24 mouse cellular contexts compared by ENCODE assay signal in genomic region chr1:90360065-90360464, GRCm38 (mm10).
A peak's percentile ranks its signal among the peaks of the same experiment; 100 is the strongest.
DNase-seq lines count a peak whose midpoint lies in the region; ATAC-seq and TF ChIP-seq lines count a peak whose summit lies in the region.
"Had no signal": no experiment of that assay in that cellular context is flagged by ENCODE, and none has a peak within 500 bp of the region (broad histone marks: within the 10 kb centered on the region; RNA-seq: fewer than 3 reads in every experiment).

No protein-coding gene starts in this region.

- no peak for TF ChIP-seq CTCF in C2C12 (IDR thresholded peaks at IDR 0.05; ENCODE audit: control insufficient read depth, insufficient read depth, insufficient read length)
- TF ChIP-seq CTCF in brain, embryonic 14.5 days (IDR thresholded peaks at IDR 0.05; ENCODE audit: borderline replicate concordance, extremely low read depth, insufficient read depth, insufficient read length): no peak

- peak overlapping the region; percentile 48; the same call in 1 of the 2 replicates for H3K27ac ChIP-seq in kidney, embryonic 15.5 days
- H3K27ac ChIP-seq: embryonic facial prominence, embryonic 13.5 days; heart, embryonic 13.5 days; limb, embryonic 15.5 days; liver, embryonic 15.5 days; stomach, postnatal 0 days had no signal

- no peak overlapping the region for H3K4me2 ChIP-seq in kidney, embryonic 15.5 days
- H3K4me2 ChIP-seq: embryonic facial prominence, embryonic 13.5 days; heart, embryonic 13.5 days; limb, embryonic 15.5 days; liver, embryonic 15.5 days had no signal

- H3K27me3 ChIP-seq in kidney, embryonic 15.5 days: 0 out of 2 replicates have a peak, but pooled peaks cover 3% of the 10 kb centered on the region
- no peaks in the 10 kb centered on the region for H3K27me3 ChIP-seq in C2C12 (ENCODE audit: control insufficient read depth, insufficient read depth, insufficient read length)
- H3K27me3 ChIP-seq: embryonic facial prominence, embryonic 13.5 days; liver, embryonic 15.5 days; megakaryocyte, embryonic 14.5 days had no signal

- no peaks in the 10 kb centered on the region for H3K36me3 ChIP-seq in kidney, embryonic 15.5 days
- no peaks in the 10 kb centered on the region for H3K36me3 ChIP-seq in C2C12 (ENCODE audit: control insufficient read depth, insufficient read depth)
- H3K36me3 ChIP-seq: embryonic facial prominence, embryonic 13.5 days; heart, embryonic 13.5 days; limb, embryonic 15.5 days; liver, embryonic 15.5 days had no signal

- H3K9ac ChIP-seq in kidney, embryonic 15.5 days: no peak overlapping the region
- H3K9ac ChIP-seq: embryonic facial prominence, embryonic 13.5 days; heart, embryonic 13.5 days; limb, embryonic 15.5 days; liver, embryonic 15.5 days had no signal

- DNase-seq in kidney, postnatal 36 days: no peak
- peak; percentile 27 for DNase-seq in brain, embryonic 14.5 days (ENCODE audit: low read depth)
- peak; percentile 15 for DNase-seq in heart, postnatal 4 days
- no peak for DNase-seq in Muller cell, postnatal 12 days (ENCODE audit: inconsistent ontology term)
- no peak for DNase-seq in urinary bladder, postnatal 14 days (ENCODE audit: low spot score)
- DNase-seq: adrenal gland, postnatal 14 days; cerebellum, adult 11 months; cerebellum, postnatal 10 days; kidney, postnatal 25 days; lung, postnatal 14 days; right cerebral cortex, postnatal 4 days had no signal

- H3K79me3 ChIP-seq in C2C12 (ENCODE audit: low read depth): no peaks in the 10 kb centered on the region

- no peak overlapping the region for H3ac ChIP-seq in C2C12 (ENCODE audit: control insufficient read depth, insufficient read length, low read depth)

- no peak for TF ChIP-seq POLR2A in brain, embryonic 14.5 days (IDR thresholded peaks at IDR 0.05; ENCODE audit: borderline replicate concordance, extremely low read depth, insufficient read depth, insufficient read length, poor library complexity, severe bottlenecking)

- no peaks in the 10 kb centered on the region for H3K9me3 ChIP-seq in kidney, embryonic 15.5 days (replicated peaks)
- H3K9me3 ChIP-seq: embryonic facial prominence, embryonic 13.5 days; heart, embryonic 13.5 days; limb, embryonic 15.5 days; liver, embryonic 15.5 days had no signal

- H3K79me2 ChIP-seq in C2C12 (ENCODE audit: control insufficient read depth, insufficient read depth): no peaks in the 10 kb centered on the region

- H3K4me1 ChIP-seq in kidney, embryonic 15.5 days: 0 out of 2 replicates have a peak, but pooled peaks cover 7% of the 10 kb centered on the region
- H3K4me1 ChIP-seq: liver, embryonic 15.5 days; megakaryocyte, embryonic 14.5 days had no signal

- no peak overlapping the region for H3K4me3 ChIP-seq in kidney, embryonic 15.5 days (replicated peaks)
- H3K4me3 ChIP-seq in C2C12 (ENCODE audit: insufficient read depth, poor library complexity, severe bottlenecking): no peak overlapping the region
- H3K4me3 ChIP-seq: embryonic facial prominence, embryonic 13.5 days; heart, embryonic 13.5 days; limb, embryonic 15.5 days; liver, embryonic 15.5 days; megakaryocyte, embryonic 14.5 days had no signal

- WGBS in kidney, embryonic 15.5 days: 67% methylated on average over 3 of the region's 3 CpGs

- ATAC-seq in kidney, embryonic 15.5 days (replicated peaks; ENCODE audit: low FRiP score): no peak
- ATAC-seq: CD4-positive, CD25-positive, alpha-beta regulatory T cell, adult 4 months; forebrain, embryonic 16.5 days; hindbrain, embryonic 16.5 days; intestine, embryonic 16.5 days; midbrain, embryonic 16.5 days had no signal

TF ChIP-seq in C2C12, 6 proteins besides CTCF, POLR2A, EP300 and RAD21:
- no peak for TF ChIP-seq MYOG (IDR thresholded peaks at IDR 0.05; ENCODE audit: control insufficient read depth, extremely low read depth, insufficient read length)
- no peak for TF ChIP-seq FOSL1 (IDR thresholded peaks at IDR 0.05; ENCODE audit: insufficient read depth, low read length, poor library complexity, severe bottlenecking)
- peak; percentile 33 for TF ChIP-seq MYOD1 (IDR thresholded peaks at IDR 0.05; ENCODE audit: control insufficient read depth, insufficient read length, low read depth)
TF ChIP-seq in C2C12: peak in this region for 1.

Comparison
In these comparisons a context has a peak if more than half of its experiments do, and no peak if none do; other contexts are left out.
1. DNase-seq: peak in brain, embryonic 14.5 days (single experiment) and heart, postnatal 4 days (single experiment); none in kidney, postnatal 36 days (0 of 2), Muller cell, postnatal 12 days (single experiment) and urinary bladder, postnatal 14 days (single experiment).